Mouse (Mus musculus): ENCODE data around the gene Mfsd12.

GRCm38 (mm10) chr10:81384605-81384982 lies 27.3 kb downstream of the Mfsd12 start:
- TF ChIP-seq EP300 (IDR thresholded peaks at IDR 0.05; ENCODE audit: low read depth) (no peak; the same call in 1 of the 2 replicates), CTCF (IDR thresholded peaks at IDR 0.05; ENCODE audit: low read depth) (no peak)

Measured in heart, postnatal 0 days (tissue).